Mouse (Mus musculus) heart, postnatal 0 days (tissue): ENCODE measurements around the gene Egr4.

Experiments used
- CTCF ChIP-seq: IDR thresholded peaks from 2 replicates; pipeline ENCODE4 v1.5.1; 2016; ENCODE audit warnings: antibody characterized with exemption, control low read depth, low read depth
- EP300 ChIP-seq: IDR thresholded peaks from 2 replicates; pipeline ENCODE4 v1.6.1; 2016; ENCODE audit warnings: antibody characterized with exemption, low read depth

GRCm38 (mm10) chr6:85501571-85502102, 11.8 kb downstream of the Egr4 start:
- TF ChIP-seq EP300 (no peak), CTCF (no peak)
